Mouse (Mus musculus): ENCODE measurements around the gene Hilpda.

- no peak for TF ChIP-seq CTCF (IDR thresholded peaks at IDR 0.05; ENCODE audit: extremely low read depth, insufficient read length, insufficient replicate concordance, low read depth, low read length)
- TF ChIP-seq POLR2A (IDR thresholded peaks at IDR 0.05; ENCODE audit: low read depth, low read length): no peak
Observed at GRCm38 (mm10) chr6:29233710-29234109, 38.6 kb upstream of the Hilpda start.

Measured in small intestine, adult 2 months (tissue).